Mouse (Mus musculus) midbrain, embryonic 16.5 days (tissue): ENCODE data around the gene Tmem255a. TPM values are rescaled to one million over a fixed set of nuclear protein-coding genes. Genes with fewer than 3 reads are reported as not detected.

Experiments
- ATAC-seq: fragments of 200-750 bp; cut with Nextera tagmentation; 2 replicates; pipeline ENCODE4 v1.8.0; 2017; ENCODE audit warnings: moderate TSS enrichment
- H3K27ac ChIP-seq: fragments of 300-500 bp; sonication (generic); 2 replicates; pipeline ENCODE4 v1.5.1; 2014; ENCODE audit warnings: mild to moderate bottlenecking, low read length, mixed read lengths
- H3K27me3 ChIP-seq: fragments of 300-500 bp; sonication (generic); 2 replicates; pipeline ENCODE4 v1.6.1; 2014; ENCODE audit warnings: low read depth, low read length, mixed read lengths; ENCODE audit not compliant: control insufficient read depth, insufficient read depth
- H3K36me3 ChIP-seq: fragments of 300-500 bp; sonication (generic); 2 replicates; pipeline ENCODE4 v1.6.1; 2014; ENCODE audit warnings: mild to moderate bottlenecking, low read length, moderate library complexity, mixed read lengths; ENCODE audit not compliant: control insufficient read depth, insufficient read depth
- H3K4me1 ChIP-seq: fragments of 300-500 bp; sonication (generic); 2 replicates; pipeline ENCODE4 v1.6.1; 2014; ENCODE audit warnings: mild to moderate bottlenecking, low read length, mixed read lengths; ENCODE audit not compliant: control insufficient read depth, insufficient read depth
- H3K4me2 ChIP-seq: fragments of 300-500 bp; sonication (generic); 2 replicates; pipeline ENCODE4 v1.6.1; 2014; ENCODE audit warnings: mild to moderate bottlenecking, low read length, mixed read lengths
- H3K4me3 ChIP-seq: fragments of 300-500 bp; sonication (generic); 2 replicates; pipeline ENCODE4 v1.5.1; 2014; ENCODE audit warnings: low read depth, mild to moderate bottlenecking, low read length, moderate library complexity, mixed read lengths
- H3K9ac ChIP-seq: fragments of 300-500 bp; sonication (generic); 2 replicates; pipeline ENCODE4 v1.6.1; 2014; ENCODE audit warnings: low read depth, low read length, mixed read lengths
- H3K9me3 ChIP-seq: fragments of 300-500 bp; sonication (generic); replicated peaks from 2 replicates; pipeline ENCODE4 v1.6.1; 2014; ENCODE audit warnings: mild to moderate bottlenecking, low read length, mixed read lengths; ENCODE audit not compliant: control insufficient read depth, poor library complexity, severe bottlenecking
- WGBS: fragments of 180-500 bp; shearing (Covaris S2); extraction: QIAGEN DNeasy Blood & Tissue Kit; methylation state at CpG from one replicate; pipeline ENCODE4 v1.1.7; 2014; 5-methylcytosine and 5-hydroxymethylcytosine counted together
- polyA plus RNA-seq: library from polyadenylated mRNA; unstranded; fragments of >200 nt; fragmentation: Nextera tagmentation; extraction: Ambion mirVana; gene quantifications from 2 replicates; pipeline ENCODE4 v1.2.1, GENCODE M21; 2015

Tmem255a gene
- polyA plus RNA-seq, 1 experiment from 2014 or later, result 24.4 TPM

DNA sequence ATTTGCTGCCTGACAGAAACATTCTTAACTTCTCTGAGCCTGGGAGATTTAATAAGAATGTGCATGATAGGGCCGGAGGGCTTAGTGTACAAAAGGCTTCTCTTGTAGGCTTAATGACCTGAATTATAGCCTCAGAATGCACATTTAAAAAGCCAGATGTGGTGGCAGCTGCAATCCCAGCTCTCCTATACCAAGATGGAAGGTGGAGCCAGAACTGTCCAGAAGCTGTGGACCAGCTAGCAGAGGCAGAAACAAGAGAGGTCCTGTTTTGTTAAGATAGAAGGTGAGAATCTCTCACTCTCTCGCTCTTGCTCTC lies 34.6 kb downstream of the Tmem255a start:
- H3K4me3 ChIP-seq, result no peak overlapping the region
- no peaks in the 10 kb centered on the region for H3K9me3 ChIP-seq
- ATAC-seq, result no peak
- WGBS, result 76% methylated on average over 2 of the region's 2 CpGs
- no peaks in the 10 kb centered on the region for H3K36me3 ChIP-seq
- H3K4me2 ChIP-seq, result no peak overlapping the region
- H3K27me3 ChIP-seq, result no peaks in the 10 kb centered on the region
- no peak overlapping the region for H3K9ac ChIP-seq
- no peaks in the 10 kb centered on the region for H3K4me1 ChIP-seq
- 0 out of 2 replicates have a peak overlapping the region, but pooled peaks have one; percentile 24 for H3K27ac ChIP-seq

DNA sequence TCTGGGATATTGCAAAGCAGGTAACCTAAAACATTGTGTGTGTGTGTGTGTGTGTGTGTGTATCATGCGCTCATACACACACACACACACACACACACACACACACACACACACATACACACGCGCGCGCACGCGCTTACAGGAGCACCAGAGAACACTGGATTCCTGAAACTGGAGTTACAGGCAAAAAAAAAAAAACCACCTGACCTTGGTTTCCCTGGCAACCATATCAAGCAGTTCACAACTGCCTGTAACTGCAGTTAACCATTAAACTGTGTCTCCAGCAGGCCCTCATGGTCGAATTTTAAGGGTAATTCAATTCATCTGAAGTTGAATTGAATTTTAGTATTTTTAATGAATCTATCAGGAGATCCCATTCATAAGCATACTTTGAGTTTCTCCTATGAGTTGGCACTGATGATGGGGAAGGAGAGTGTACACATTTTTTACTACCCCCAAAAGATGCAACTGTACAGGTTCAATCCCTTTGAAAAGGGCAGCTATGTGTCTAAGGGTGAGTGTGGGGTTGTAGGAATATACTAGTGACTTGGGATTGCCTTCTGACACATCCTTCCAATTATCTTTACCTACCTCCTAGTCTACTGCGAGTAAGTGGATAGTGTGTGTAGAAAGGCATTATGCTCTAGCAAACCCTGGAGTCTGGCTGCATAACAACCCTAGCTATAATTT lies 35.1 kb downstream of the Tmem255a start:
- Histone ChIP-seq H3K4me1 (no peaks in the 10 kb centered on the region), H3K27me3 (no peaks in the 10 kb centered on the region), H3K9me3 (no peaks in the 10 kb centered on the region), H3K27ac (0 out of 2 replicates have a peak overlapping the region, but pooled peaks have one; percentile 24), H3K4me3 (no peak overlapping the region), H3K4me2 (no peak overlapping the region), H3K9ac (no peak overlapping the region), H3K36me3 (no peaks in the 10 kb centered on the region)
- WGBS, result 68% methylated on average over 9 of the region's 9 CpGs
- ATAC-seq, result peak; percentile 72

DNA sequence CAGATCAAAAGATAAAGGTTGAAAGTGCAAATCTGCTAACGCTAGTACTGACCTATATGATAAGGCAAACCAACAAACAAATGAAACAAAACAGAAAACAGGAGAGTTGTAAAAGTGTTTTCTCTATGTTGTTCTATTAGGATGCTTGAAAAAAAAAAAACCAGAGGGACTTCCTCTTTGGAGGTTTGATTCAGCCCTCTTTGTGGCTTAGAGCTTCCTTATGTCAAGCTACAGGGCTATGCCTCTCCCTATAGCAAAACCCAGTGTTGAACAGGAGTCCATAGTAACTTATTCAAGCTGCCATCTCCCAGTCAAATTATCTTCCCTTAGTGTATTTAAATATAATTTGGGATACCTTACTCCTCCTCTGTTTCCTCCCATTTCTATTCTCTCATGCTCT lies 44.8 kb downstream of the Tmem255a start:
- H3K9ac ChIP-seq, result no peak overlapping the region
- 65% methylated on average over 1 of the region's 1 CpGs for WGBS
- H3K36me3 ChIP-seq, result no peaks in the 10 kb centered on the region
- H3K4me2 ChIP-seq, result no peak overlapping the region
- H3K27me3 ChIP-seq, result no peaks in the 10 kb centered on the region
- no peaks in the 10 kb centered on the region for H3K9me3 ChIP-seq
- no peak for ATAC-seq
- H3K27ac ChIP-seq, result no peak overlapping the region
- no peak overlapping the region for H3K4me3 ChIP-seq
- H3K4me1 ChIP-seq, result no peaks in the 10 kb centered on the region

DNA sequence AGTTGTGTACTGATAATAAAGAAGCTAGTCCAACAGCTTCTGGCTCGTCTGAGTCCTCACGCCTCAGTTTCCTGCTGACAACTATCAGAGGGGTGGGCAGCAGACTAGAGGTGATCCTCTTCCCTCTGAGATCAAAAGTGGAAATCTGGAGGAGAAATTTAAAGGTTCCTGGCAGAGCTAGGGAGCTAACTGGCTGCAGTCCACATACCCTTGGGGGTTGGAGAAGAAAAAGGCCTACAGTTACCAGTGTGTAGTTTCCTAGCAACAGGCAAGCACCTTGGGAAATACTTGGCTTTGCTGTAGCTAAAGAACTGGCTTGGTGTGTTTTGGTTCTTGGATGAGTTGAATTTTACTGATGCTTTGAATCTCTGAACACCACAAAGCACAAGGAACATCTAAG lies 50.4 kb downstream of the Tmem255a start:
- Histone ChIP-seq H3K4me2 (no peak overlapping the region), H3K9ac (no peak overlapping the region), H3K27me3 (no peaks in the 10 kb centered on the region), H3K27ac (no peak overlapping the region), H3K36me3 (no peaks in the 10 kb centered on the region), H3K4me1 (no peaks in the 10 kb centered on the region), H3K9me3 (no peaks in the 10 kb centered on the region), H3K4me3 (no peak overlapping the region)
- WGBS, result 70% methylated on average over 2 of the region's 2 CpGs
- no peak for ATAC-seq

DNA sequence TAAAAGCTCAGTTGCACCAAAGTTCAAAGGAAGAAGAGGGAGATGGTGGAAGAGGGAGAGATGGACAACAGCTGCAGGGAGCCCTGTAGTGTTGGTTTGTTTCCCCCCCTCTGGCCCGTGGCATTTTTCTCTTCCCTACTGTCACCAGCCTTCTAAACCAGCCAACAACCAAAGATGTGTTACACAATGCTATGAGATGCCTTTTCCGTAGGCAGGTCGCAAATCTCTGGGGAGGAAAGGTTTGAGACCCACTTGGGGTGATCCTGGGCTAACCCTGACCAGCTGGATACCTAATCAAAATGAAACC lies 61.8 kb downstream of the Tmem255a start:
- ATAC-seq, result no peak; the same call in 1 of the 2 replicates
- Histone ChIP-seq H3K4me3 (peak overlapping the region; percentile 67), H3K4me1 (peaks cover 11% of the 10 kb centered on the region), H3K27ac (peak overlapping the region; percentile 87), H3K9ac (peak overlapping the region; percentile 84), H3K27me3 (no peaks in the 10 kb centered on the region), H3K36me3 (0 out of 2 replicates have a peak, but pooled peaks cover 4% of the 10 kb centered on the region), H3K4me2 (peak overlapping the region; percentile 74), H3K9me3 (no peaks in the 10 kb centered on the region)
- 21% methylated on average over 3 of the region's 3 CpGs for WGBS

DNA sequence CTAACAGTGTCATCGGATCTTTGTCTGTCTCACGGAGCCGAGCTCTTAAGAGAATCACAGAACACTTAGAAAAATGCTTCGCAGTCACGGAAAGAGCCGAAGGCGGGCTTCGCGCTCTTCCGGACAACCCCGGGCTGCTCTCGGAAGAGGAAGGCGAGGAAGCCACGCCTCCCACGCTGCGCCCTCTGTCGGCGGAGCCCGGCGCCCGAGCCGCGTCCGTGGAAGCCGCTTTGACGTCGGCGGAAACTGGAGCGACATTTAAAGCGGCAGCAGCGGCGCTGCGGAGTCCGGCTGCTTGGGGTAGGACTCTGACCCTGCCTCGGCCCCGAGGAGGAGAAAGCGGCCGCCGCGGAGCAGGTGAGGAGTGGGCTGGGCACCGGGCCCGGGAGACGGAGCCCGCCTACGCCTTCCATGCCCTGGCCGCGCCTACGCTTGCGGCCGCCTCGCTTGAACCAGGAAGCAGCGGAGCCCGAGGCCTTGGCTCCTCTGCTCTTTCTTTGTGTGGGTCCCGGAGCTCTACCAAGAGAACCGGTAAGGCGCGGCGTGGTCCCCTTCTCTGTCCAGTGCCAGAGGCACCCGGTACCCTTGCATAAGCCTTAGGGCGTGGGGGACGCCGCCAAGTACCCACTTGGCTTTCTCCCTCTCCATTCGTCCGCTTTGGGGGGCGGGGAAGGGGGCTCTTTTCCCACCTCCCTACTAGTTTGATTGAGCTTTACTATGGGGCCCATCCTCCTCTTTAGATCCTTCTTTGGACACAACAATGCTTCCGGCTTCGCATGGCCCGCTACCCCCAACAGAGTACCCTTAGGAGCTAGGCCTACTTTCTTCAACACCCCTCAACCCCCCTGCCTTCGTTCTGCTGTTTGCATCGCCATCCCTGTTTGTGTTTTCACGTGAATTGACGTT lies 62.4 kb downstream of the Tmem255a start, which contains the start of gene Zbtb33:
Gene Zbtb33, plus strand, starts transcription at position 242 of the 906 bp plus-strand sequence.
- ATAC-seq, result peak; percentile 97
- WGBS, result 15% methylated on average over 69 of the region's 72 CpGs

DNA sequence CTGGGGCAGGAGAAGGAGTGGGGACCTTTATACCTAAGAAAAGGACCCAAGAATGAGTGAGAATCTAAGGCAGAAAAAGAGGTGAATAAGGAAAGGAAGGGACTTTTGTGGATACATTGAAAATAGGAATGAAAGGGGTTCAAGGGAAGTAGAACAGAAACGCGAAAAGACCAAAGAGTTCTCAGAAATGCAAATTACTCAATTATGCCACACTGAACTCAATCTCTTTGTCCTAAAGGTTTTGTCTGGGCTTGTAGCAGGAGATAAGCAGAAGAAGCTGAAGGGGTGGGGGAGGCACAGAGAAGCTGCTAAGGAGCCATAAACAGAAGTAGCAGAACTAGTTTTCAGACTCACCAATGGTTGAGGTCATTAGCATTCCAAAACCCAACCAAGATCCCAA lies 66.7 kb downstream of the Tmem255a start:
- Histone ChIP-seq H3K4me1 (no peaks in the 10 kb centered on the region), H3K36me3 (no peaks in the 10 kb centered on the region), H3K4me3 (no peak overlapping the region), H3K27ac (no peak overlapping the region), H3K27me3 (no peaks in the 10 kb centered on the region), H3K9me3 (no peaks in the 10 kb centered on the region), H3K9ac (no peak overlapping the region), H3K4me2 (no peak overlapping the region)
- no peak for ATAC-seq
- WGBS, result 29% methylated on average over 2 of the region's 2 CpGs

More for the DNA sequence above, 62.4 kb downstream of the Tmem255a start, which contains the start of gene Zbtb33:
- Histone ChIP-seq H3K4me2 (peak within 1 kb of the TSS; percentile 74), H3K27me3 (no peaks in the 10 kb centered on the region), H3K9me3 (no peaks in the 10 kb centered on the region), H3K9ac (peak within 1 kb of the TSS; percentile 84), H3K4me3 (peak within 1 kb of the TSS; percentile 67), H3K4me1 (peaks cover 9% of the 10 kb centered on the region; the same call in 1 of the 2 replicates), H3K27ac (peak within 1 kb of the TSS; percentile 87), H3K36me3 (0 out of 2 replicates have a peak, but pooled peaks cover 4% of the 10 kb centered on the region)

DNA sequence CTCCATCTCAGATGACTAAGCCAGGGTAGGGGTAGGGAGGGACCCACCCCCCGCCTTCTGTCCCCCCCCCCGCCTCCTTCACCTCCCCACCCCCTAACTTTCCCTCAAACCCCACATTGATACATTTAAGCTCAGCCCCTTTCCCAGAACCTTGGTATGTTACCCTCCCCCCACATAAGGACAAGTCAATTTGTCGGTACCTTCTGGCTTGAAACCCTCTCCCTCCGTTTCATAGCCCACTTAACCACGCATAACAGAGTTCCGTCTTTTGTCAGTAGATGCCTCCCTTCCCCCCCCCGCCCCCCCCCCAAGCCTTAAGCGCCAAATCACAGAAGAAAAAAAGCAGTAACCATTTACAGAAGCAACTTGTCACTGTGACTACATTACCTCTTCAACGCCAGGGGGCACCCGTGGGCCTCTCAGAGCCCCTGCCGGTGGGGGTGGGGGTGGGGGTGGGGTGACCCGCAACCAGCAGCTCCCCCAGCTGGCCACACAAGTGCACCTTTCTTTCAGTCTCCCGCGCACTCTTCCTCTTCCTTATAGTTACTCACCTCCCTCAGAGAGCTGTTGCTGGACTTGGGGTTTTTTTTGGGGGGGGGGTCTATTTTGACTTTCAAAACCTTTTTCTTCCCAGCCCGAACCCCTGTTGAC lies 70.5 kb downstream of the Tmem255a start:
- Histone ChIP-seq H3K4me2 (peak overlapping the region; percentile 71; the same call in 1 of the 2 replicates), H3K27ac (no peak overlapping the region), H3K9me3 (peaks cover 3% of the 10 kb centered on the region; the same call in 1 of the 2 replicates), H3K9ac (no peak overlapping the region), H3K4me1 (no peaks in the 10 kb centered on the region), H3K27me3 (no peaks in the 10 kb centered on the region), H3K4me3 (peak overlapping the region; percentile 23; the same call in 1 of the 2 replicates), H3K36me3 (no peaks in the 10 kb centered on the region)
- WGBS, result 33% methylated on average over 5 of the region's 15 CpGs
- peak; percentile 63 for ATAC-seq
